Mouse (Mus musculus): Measurements from ENCODE around the gene Fbxl21.

- no peak for TF ChIP-seq GATA1 (IDR thresholded peaks at IDR 0.05; ENCODE audit: borderline replicate concordance, low read length)
- TF ChIP-seq FLI1 (IDR thresholded peaks at IDR 0.05; ENCODE audit: low read length), result no peak
These were observed 5.6 kb downstream of the Fbxl21 start for GRCm38 (mm10) chr13:56527846-56528245.
